Comparison of ENCODE assay signal across 14 mouse cellular contexts in genomic region chr2:18218500-18218899, GRCm38 (mm10).
DNase-seq lines count a peak whose midpoint lies in the region; ATAC-seq lines count a peak whose summit lies in the region.
"Had no signal": no experiment of that assay in that cellular context is flagged by ENCODE, and none has a peak within 500 bp of the region (broad histone marks: within the 10 kb centered on the region; RNA-seq: fewer than 3 reads in every experiment).

No protein-coding gene starts in this region.

- no peaks in the 10 kb centered on the region for H3K4me1 ChIP-seq in intestine, embryonic 15.5 days (replicated peaks)
- H3K4me1 ChIP-seq: midbrain, embryonic 12.5 days had no signal

- no peak overlapping the region for H3K4me2 ChIP-seq in intestine, embryonic 15.5 days (replicated peaks)
- H3K4me2 ChIP-seq: limb, embryonic 13.5 days; midbrain, embryonic 12.5 days had no signal

- WGBS in intestine, embryonic 15.5 days: 79% methylated on average over 5 of the region's 5 CpGs

- no peak for DNase-seq in cerebellum, postnatal 4 days (ENCODE audit: low spot score in 2 of 2)
- peak; percentile 37 for DNase-seq in kidney, adult 11 months
- no peak for DNase-seq in kidney, postnatal 10 days
- DNase-seq in brain, adult 2 months (ENCODE audit: low read depth, low spot score): peak; percentile 64
- DNase-seq in cerebellum, postnatal 25 days: peak; percentile 66 to 72
- DNase-seq in B cell, adult 2 months: no peak
- DNase-seq: forebrain, postnatal 0 days; kidney, adult 18-20 months; thymus, adult 2 months had no signal

- peaks cover 13% of the 10 kb centered on the region; the same call in 1 of the 2 replicates for H3K36me3 ChIP-seq in intestine, embryonic 15.5 days

- H3K9me3 ChIP-seq in intestine, embryonic 15.5 days: no peaks in the 10 kb centered on the region
- H3K9me3 ChIP-seq: limb, embryonic 13.5 days; midbrain, embryonic 12.5 days had no signal

- H3K9ac ChIP-seq in intestine, embryonic 15.5 days: no peak overlapping the region
- H3K9ac ChIP-seq: forebrain, postnatal 0 days; limb, embryonic 13.5 days; midbrain, embryonic 12.5 days had no signal

- no peak overlapping the region for H3K4me3 ChIP-seq in intestine, embryonic 15.5 days (replicated peaks)
- H3K4me3 ChIP-seq: limb, embryonic 13.5 days; midbrain, embryonic 12.5 days had no signal

- H3K27ac ChIP-seq in intestine, embryonic 15.5 days: no peak overlapping the region
- H3K27ac ChIP-seq: midbrain, embryonic 12.5 days had no signal

- H3K27me3 ChIP-seq in intestine, embryonic 15.5 days (replicated peaks): no peaks in the 10 kb centered on the region
- H3K27me3 ChIP-seq: limb, embryonic 13.5 days; midbrain, embryonic 12.5 days; Patski had no signal

- peak; percentile 38 for ATAC-seq in cerebellum, adult (ENCODE audit: insufficient number of reproducible peaks, low FRiP score, low TSS enrichment)
- ATAC-seq in intestine, embryonic 15.5 days: no peak
- ATAC-seq: Patski had no signal

Comparison
In these comparisons a context has a peak if more than half of its experiments do, and no peak if none do; other contexts are left out.
1. DNase-seq: peak in kidney, adult 11 months (single experiment), brain, adult 2 months (single experiment) and cerebellum, postnatal 25 days (2 of 2); none in cerebellum, postnatal 4 days (0 of 2), kidney, postnatal 10 days (single experiment) and B cell, adult 2 months (0 of 2).